Mouse (Mus musculus) cerebral cortex, adult 2 months (tissue): Measurements from ENCODE around the gene Gp5.

Experiments
- WGBS: fragments of 180-500 bp; shearing (Covaris S2); methylation state at CpG from one replicate; pipeline ENCODE4 v1.1.7; 2018; 5-methylcytosine and 5-hydroxymethylcytosine counted together

Gp5 gene

GRCm38 (mm10) chr16:30278406-30278805, 32.2 kb downstream of the Gp5 start:
- 73% methylated on average over 11 of the region's 11 CpGs for whole genome bisulfite sequencing

- WGBS, result 76% methylated on average over 15 of the region's 15 CpGs
These were observed 34.8 kb downstream of the Gp5 start for GRCm38 (mm10) chr16:30275558-30276340.

GRCm38 (mm10) chr16:30273065-30273464, 37.5 kb downstream of the Gp5 start:
- WGBS, result 74% methylated on average over 8 of the region's 8 CpGs

- WGBS, result 65% methylated on average over 6 of the region's 6 CpGs
These were observed 38.5 kb downstream of the Gp5 start for GRCm38 (mm10) chr16:30271941-30272595.

- 71% methylated on average over 8 of the region's 8 CpGs for WGBS
These were observed 39.3 kb downstream of the Gp5 start for GRCm38 (mm10) chr16:30271223-30271761.

- 85% methylated on average over 5 of the region's 5 CpGs for WGBS
These were observed 43.2 kb downstream of the Gp5 start, which contains the start of gene Cpn2 for GRCm38 (mm10) chr16:30267359-30267758. TSS of gene Cpn2 (minus strand) at chr16:30267499.

GRCm38 (mm10) chr16:30266561-30266960, 44.0 kb downstream of the Gp5 start:
- WGBS, result 84% methylated on average over 5 of the region's 5 CpGs

GRCm38 (mm10) chr16:30265611-30266010, 45.0 kb downstream of the Gp5 start:
- whole genome bisulfite sequencing, result 83% methylated on average over 4 of the region's 4 CpGs

- WGBS, result 77% methylated on average over 4 of the region's 4 CpGs
These were observed 47.4 kb downstream of the Gp5 start for GRCm38 (mm10) chr16:30263156-30263555.

GRCm38 (mm10) chr16:30262664-30263063, 47.9 kb downstream of the Gp5 start:
- 0% methylated on average over 2 of the region's 2 CpGs for WGBS

GRCm38 (mm10) chr16:30262157-30262556, 48.4 kb downstream of the Gp5 start:
- 74% methylated on average over 10 of the region's 10 CpGs for WGBS

GRCm38 (mm10) chr16:30261341-30261740, 49.2 kb downstream of the Gp5 start:
- 91% methylated on average over 9 of the region's 9 CpGs for WGBS

- WGBS, result 88% methylated on average over 15 of the region's 15 CpGs
These were observed 50.5 kb downstream of the Gp5 start for GRCm38 (mm10) chr16:30260012-30260635.

- WGBS, result 93% methylated on average over 10 of the region's 10 CpGs
These were observed 51.1 kb downstream of the Gp5 start for GRCm38 (mm10) chr16:30259444-30259843.

- WGBS, result 89% methylated on average over 7 of the region's 7 CpGs
These were observed 52.1 kb downstream of the Gp5 start for GRCm38 (mm10) chr16:30258441-30258840.

- WGBS, result 72% methylated on average over 9 of the region's 9 CpGs
These were observed 52.9 kb downstream of the Gp5 start for GRCm38 (mm10) chr16:30257718-30258117.
